Mouse (Mus musculus): ENCODE results near the gene Gm16430.

Gm16430 gene

DNA sequence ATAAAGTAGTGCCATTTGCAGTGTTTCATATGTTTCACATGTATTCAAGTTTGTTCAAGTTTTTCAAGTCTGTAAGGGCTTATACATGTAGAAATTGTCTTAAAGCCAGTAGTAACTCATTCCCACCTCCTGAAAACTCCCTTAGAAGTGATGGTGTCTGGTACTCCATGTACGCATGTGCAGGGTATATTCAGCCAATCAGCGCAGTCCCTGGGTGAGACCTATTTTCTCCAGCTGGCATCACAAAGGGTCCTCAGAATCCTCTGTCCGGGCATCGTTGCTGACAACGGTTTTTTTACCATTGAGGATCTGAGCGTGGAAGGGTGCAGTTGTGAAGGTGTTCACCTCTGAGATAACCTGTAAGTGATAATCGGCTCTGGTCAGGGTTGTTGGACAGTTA, at the start of gene Gm16430:
Gm16430 (plus strand) TSS at position 301 of the 400 bp plus-strand sequence.
- in situ Hi-C loops (cut with MboI, MseI) = loop anchor here in 1 of 2 experiments (25.0 kb wide), 1 partner anchor 1190 kb away; no protein-coding TSS in a partner anchor
